Mouse (Mus musculus): ENCODE results near the gene Ecm1. TPM values are rescaled to one million over a fixed set of nuclear protein-coding genes. Genes with fewer than 3 reads are reported as not detected.

The Ecm1 gene
- polyA plus RNA-seq, 1 experiment: 125 TPM

- Histone ChIP-seq H3K27me3 (ENCODE audit: control insufficient read depth, insufficient read depth, low read length) (no peaks in the 10 kb centered on the region), H3K4me3 (ENCODE audit: control insufficient read depth, insufficient read depth, low read length) (peak within 1 kb of the TSS; percentile 18), H3K36me3 (ENCODE audit: control insufficient read depth, insufficient read depth, low read length) (no peaks in the 10 kb centered on the region), H3K4me1 (replicated peaks; ENCODE audit: control insufficient read depth, insufficient read depth, low read length) (peaks cover 11% of the 10 kb centered on the region), H3K27ac (ENCODE audit: control insufficient read depth, insufficient read depth, low read length) (no peak within 1 kb of the TSS)
- no peak for DNase-seq
- WGBS: 18% methylated on average over 50 of the region's 50 CpGs
- TF ChIP-seq CTCF (IDR thresholded peaks at IDR 0.05; ENCODE audit: borderline replicate concordance, control insufficient read depth, extremely low read depth, insufficient read depth, low read length, poor library complexity) (no peak), POLR2A (IDR thresholded peaks at IDR 0.05; ENCODE audit: control insufficient read depth, extremely low read depth, insufficient read depth, low read length, poor library complexity) (no peak)
These were observed 51.6 kb downstream of the Ecm1 start, which contains the start of gene Adamtsl4 for GRCm38 (mm10) chr3:95687524-95688421. Gene Adamtsl4 (minus strand): TSS chr3:95687917.

GRCm38 (mm10) chr3:95687168-95687523, 52.2 kb downstream of the Ecm1 start:
- Histone ChIP-seq H3K27me3 (ENCODE audit: control insufficient read depth, insufficient read depth, low read length) (no peaks in the 10 kb centered on the region), H3K27ac (ENCODE audit: control insufficient read depth, insufficient read depth, low read length) (no peak overlapping the region), H3K4me3 (ENCODE audit: control insufficient read depth, insufficient read depth, low read length) (no peak overlapping the region), H3K36me3 (ENCODE audit: control insufficient read depth, insufficient read depth, low read length) (no peaks in the 10 kb centered on the region), H3K4me1 (replicated peaks; ENCODE audit: control insufficient read depth, insufficient read depth, low read length) (peaks cover 11% of the 10 kb centered on the region)
- TF ChIP-seq POLR2A (IDR thresholded peaks at IDR 0.05; ENCODE audit: control insufficient read depth, extremely low read depth, insufficient read depth, low read length, poor library complexity) (no peak), CTCF (IDR thresholded peaks at IDR 0.05; ENCODE audit: borderline replicate concordance, control insufficient read depth, extremely low read depth, insufficient read depth, low read length, poor library complexity) (no peak)
- no peak for DNase-seq
- 60% methylated on average over 4 of the region's 4 CpGs for WGBS

GRCm38 (mm10) chr3:95686492-95687167, 52.7 kb downstream of the Ecm1 start:
- no peak overlapping the region for H3K27ac ChIP-seq (ENCODE audit: control insufficient read depth, insufficient read depth, low read length)
- no peak for DNase-seq
- no peak overlapping the region for H3K4me3 ChIP-seq (ENCODE audit: control insufficient read depth, insufficient read depth, low read length)
- no peaks in the 10 kb centered on the region for H3K27me3 ChIP-seq (ENCODE audit: control insufficient read depth, insufficient read depth, low read length)
- peaks cover 14% of the 10 kb centered on the region for H3K4me1 ChIP-seq (replicated peaks; ENCODE audit: control insufficient read depth, insufficient read depth, low read length)
- TF ChIP-seq POLR2A (IDR thresholded peaks at IDR 0.05; ENCODE audit: control insufficient read depth, extremely low read depth, insufficient read depth, low read length, poor library complexity) (no peak), CTCF (IDR thresholded peaks at IDR 0.05; ENCODE audit: borderline replicate concordance, control insufficient read depth, extremely low read depth, insufficient read depth, low read length, poor library complexity) (no peak)
- no peaks in the 10 kb centered on the region for H3K36me3 ChIP-seq (ENCODE audit: control insufficient read depth, insufficient read depth, low read length)
- 85% methylated on average over 10 of the region's 10 CpGs for WGBS

- Histone ChIP-seq H3K36me3 (ENCODE audit: control insufficient read depth, insufficient read depth, low read length) (no peaks in the 10 kb centered on the region), H3K27ac (ENCODE audit: control insufficient read depth, insufficient read depth, low read length) (no peak overlapping the region), H3K4me1 (replicated peaks; ENCODE audit: control insufficient read depth, insufficient read depth, low read length) (peaks cover 23% of the 10 kb centered on the region), H3K27me3 (ENCODE audit: control insufficient read depth, insufficient read depth, low read length) (no peaks in the 10 kb centered on the region), H3K4me3 (ENCODE audit: control insufficient read depth, insufficient read depth, low read length) (no peak overlapping the region)
- TF ChIP-seq POLR2A (IDR thresholded peaks at IDR 0.05; ENCODE audit: control insufficient read depth, extremely low read depth, insufficient read depth, low read length, poor library complexity) (no peak), CTCF (IDR thresholded peaks at IDR 0.05; ENCODE audit: borderline replicate concordance, control insufficient read depth, extremely low read depth, insufficient read depth, low read length, poor library complexity) (no peak)
- DNase-seq: no peak
- WGBS: 93% methylated on average over 2 of the region's 2 CpGs
These were observed 53.7 kb downstream of the Ecm1 start for GRCm38 (mm10) chr3:95685701-95686100.

GRCm38 (mm10) chr3:95685301-95685700, 54.1 kb downstream of the Ecm1 start:
- no peaks in the 10 kb centered on the region for H3K36me3 ChIP-seq (ENCODE audit: control insufficient read depth, insufficient read depth, low read length)
- no peak overlapping the region for H3K27ac ChIP-seq (ENCODE audit: control insufficient read depth, insufficient read depth, low read length)
- no peak for DNase-seq
- WGBS: 91% methylated on average over 4 of the region's 4 CpGs
- TF ChIP-seq POLR2A (IDR thresholded peaks at IDR 0.05; ENCODE audit: control insufficient read depth, extremely low read depth, insufficient read depth, low read length, poor library complexity): no peak
- no peak for TF ChIP-seq CTCF (IDR thresholded peaks at IDR 0.05; ENCODE audit: borderline replicate concordance, control insufficient read depth, extremely low read depth, insufficient read depth, low read length, poor library complexity)
- H3K4me1 ChIP-seq (replicated peaks; ENCODE audit: control insufficient read depth, insufficient read depth, low read length): peaks cover 23% of the 10 kb centered on the region
- H3K27me3 ChIP-seq (ENCODE audit: control insufficient read depth, insufficient read depth, low read length): no peaks in the 10 kb centered on the region
- no peak overlapping the region for H3K4me3 ChIP-seq (ENCODE audit: control insufficient read depth, insufficient read depth, low read length)

- no peak for DNase-seq
- peaks cover 23% of the 10 kb centered on the region for H3K4me1 ChIP-seq (replicated peaks; ENCODE audit: control insufficient read depth, insufficient read depth, low read length)
- H3K36me3 ChIP-seq (ENCODE audit: control insufficient read depth, insufficient read depth, low read length): no peaks in the 10 kb centered on the region
- 57% methylated on average over 7 of the region's 8 CpGs for WGBS
- no peaks in the 10 kb centered on the region for H3K27me3 ChIP-seq (ENCODE audit: control insufficient read depth, insufficient read depth, low read length)
- TF ChIP-seq CTCF (IDR thresholded peaks at IDR 0.05; ENCODE audit: borderline replicate concordance, control insufficient read depth, extremely low read depth, insufficient read depth, low read length, poor library complexity) (no peak), POLR2A (IDR thresholded peaks at IDR 0.05; ENCODE audit: control insufficient read depth, extremely low read depth, insufficient read depth, low read length, poor library complexity) (no peak)
- no peak overlapping the region for H3K4me3 ChIP-seq (ENCODE audit: control insufficient read depth, insufficient read depth, low read length)
- no peak overlapping the region for H3K27ac ChIP-seq (ENCODE audit: control insufficient read depth, insufficient read depth, low read length)
These were observed 54.5 kb downstream of the Ecm1 start for GRCm38 (mm10) chr3:95684846-95685245.

Other genes with a start within 250 kb of the Ecm1 start
- gene Ctsk, start 240.3 kb downstream of the Ecm1 start, polyA plus RNA-seq (2012; rRNA removed): 2.0 and 2.5 TPM in 2 replicates
- gene Ctss, start 212.8 kb downstream of the Ecm1 start, polyA plus RNA-seq (2012; rRNA removed): 48.5 and 70.6 TPM in 2 replicates
- gene Hormad1, start 179.9 kb downstream of the Ecm1 start, polyA plus RNA-seq (2012; rRNA removed): not detected in 2 replicates
- 8.6 and 9.3 TPM in 2 replicates for gene Golph3l, start 150.6 kb downstream of the Ecm1 start, polyA plus RNA-seq (2012; rRNA removed)
- 17.1 and 18.3 TPM in 2 replicates for gene Ensa, start 114.6 kb downstream of the Ecm1 start, polyA plus RNA-seq (2012; rRNA removed)
- gene Mcl1, start 80.8 kb downstream of the Ecm1 start, polyA plus RNA-seq (2012; rRNA removed): 145 and 198 TPM in 2 replicates
- gene Adamtsl4, start 51.7 kb downstream of the Ecm1 start, polyA plus RNA-seq (2012; rRNA removed): 3.1 and 4.1 TPM in 2 replicates
- gene Tars2, start 20.6 kb upstream of the Ecm1 start, polyA plus RNA-seq (2012; rRNA removed): 43.3 and 44.1 TPM in 2 replicates
- 20.1 and 26.5 TPM in 2 replicates for gene Rprd2, start 79.3 kb upstream of the Ecm1 start, polyA plus RNA-seq (2012; rRNA removed)
- 21.1 and 32.5 TPM in 2 replicates for gene Prpf3, start 116.3 kb upstream of the Ecm1 start, polyA plus RNA-seq (2012; rRNA removed)
- 56.3 and 60.5 TPM in 2 replicates for gene Mrps21, start 131.9 kb upstream of the Ecm1 start, polyA plus RNA-seq (2012; rRNA removed)
- 3.0 and 3.1 TPM in 2 replicates for gene Ciart, start 142.7 kb upstream of the Ecm1 start, polyA plus RNA-seq (2012; rRNA removed)
- 4.5 and 6.0 TPM in 2 replicates for gene BC028528, start 152.4 kb upstream of the Ecm1 start, polyA plus RNA-seq (2012; rRNA removed)
- 139 and 156 TPM in 2 replicates for gene Aph1a, start 154.4 kb upstream of the Ecm1 start, polyA plus RNA-seq (2012; rRNA removed)
- 4.3 and 13.0 TPM in 2 replicates for gene Car14, start 165.1 kb upstream of the Ecm1 start, polyA plus RNA-seq (2012; rRNA removed)
- 89.1 and 120 TPM in 2 replicates for gene Anp32e, start 189.7 kb upstream of the Ecm1 start, polyA plus RNA-seq (2012; rRNA removed)

Measured in thymus, adult 2 months (tissue).